Mouse (Mus musculus) yolk sac, embryonic 10.5 days (tissue): ENCODE data around the gene Osr1.
A peak's percentile ranks its signal among the peaks of the same experiment; 100 is the strongest.

ENCODE experiments used
- DNase-seq: peaks from one replicate; pipeline ENCODE4 v3.0.0-alpha.2; 2017; ENCODE audit warnings: low spot score

Gene Osr1

GRCm38 (mm10) chr12:9569971-9570370, at the start of gene Osr1:
Gene Osr1 (plus strand): TSS chr12:9570116.
- peak; percentile 40 for DNase-seq

- no peak for DNase-seq
These were observed 19.6 kb upstream of the Osr1 start for GRCm38 (mm10) chr12:9550328-9550727.

DNA sequence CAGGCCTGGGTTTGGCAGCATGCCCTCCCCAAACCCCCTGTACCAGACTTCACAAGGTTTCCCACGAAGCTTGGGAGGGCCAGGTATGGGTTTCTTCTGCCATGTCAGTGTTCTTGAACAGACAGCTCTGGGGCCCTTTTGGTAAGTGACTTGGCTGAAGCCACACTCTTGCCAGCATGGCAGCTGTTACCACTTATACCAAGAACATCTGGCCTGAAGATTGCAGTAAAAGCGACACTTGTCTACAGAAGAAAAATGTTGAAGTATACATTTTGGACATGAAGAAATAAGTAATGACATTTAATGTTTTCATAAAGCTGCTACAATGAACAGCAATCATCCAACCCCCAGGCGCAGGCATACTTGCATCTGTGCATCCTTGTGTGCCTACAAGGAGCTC, 5.0 kb upstream of the Osr1 start:
- no peak for DNase-seq

- no peak for DNase-seq
These were observed 630 bp downstream of the Osr1 start for GRCm38 (mm10) chr12:9570496-9570995.

- no peak for DNase-seq
These were observed 1.5 kb downstream of the Osr1 start for GRCm38 (mm10) chr12:9571276-9571940.

DNA sequence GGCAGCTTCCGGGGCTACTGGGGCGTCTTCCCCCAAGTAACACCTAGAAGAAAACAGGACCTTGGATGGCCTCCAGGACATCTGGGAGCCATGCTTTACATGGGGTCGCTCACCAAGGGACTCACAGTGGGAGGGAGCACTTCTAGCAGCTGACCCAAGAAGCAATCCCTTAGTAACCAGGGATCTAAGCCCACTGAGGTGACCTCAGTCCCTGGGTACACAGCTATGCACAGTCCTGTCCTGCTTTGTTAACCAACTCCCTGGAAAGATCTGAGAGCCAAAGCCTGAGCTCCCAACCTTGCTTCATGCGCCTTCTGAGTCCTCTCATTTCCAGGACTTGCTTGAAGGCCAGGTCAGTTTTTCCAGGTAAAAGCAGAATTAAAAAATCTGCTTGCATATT, 2.1 kb downstream of the Osr1 start:
- no peak for DNase-seq

GRCm38 (mm10) chr12:9573682-9574081, 3.8 kb downstream of the Osr1 start:
- no peak for DNase-seq

DNA sequence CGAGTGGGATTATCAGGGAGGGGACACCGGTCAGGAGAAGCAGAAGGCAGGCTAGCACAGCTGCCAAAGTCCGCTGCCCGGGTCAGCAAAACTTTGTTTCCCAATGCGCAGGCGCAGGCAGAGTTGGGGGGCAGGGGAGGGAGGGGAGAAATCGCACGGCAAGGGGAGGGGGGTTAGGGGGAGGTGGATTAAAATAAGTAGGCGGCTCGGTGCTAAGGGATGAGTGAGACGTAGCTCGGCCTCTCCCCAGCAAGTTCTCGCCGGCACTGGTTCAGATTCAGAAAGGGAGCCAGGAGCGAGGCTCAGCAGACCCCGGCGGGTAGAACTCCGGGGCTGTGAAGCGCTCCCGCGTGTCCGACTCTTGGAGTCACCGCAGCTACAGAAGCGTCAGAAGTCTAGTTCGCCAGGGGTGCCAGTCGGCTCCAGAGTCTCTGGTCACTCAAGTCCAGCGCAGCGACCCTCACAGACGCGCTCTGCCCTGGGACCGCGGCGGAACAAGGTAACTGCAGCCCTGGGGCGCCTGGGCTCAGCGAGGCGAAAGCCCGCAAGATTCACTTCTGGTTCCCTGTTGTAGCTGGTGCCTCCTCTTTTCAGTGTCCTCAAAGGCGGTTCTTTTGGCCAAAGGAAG, 4.4 kb downstream of the Osr1 start:
- peak; percentile 49 for DNase-seq

- no peak for DNase-seq
These were observed 5.5 kb downstream of the Osr1 start for GRCm38 (mm10) chr12:9575158-9576042.

DNA sequence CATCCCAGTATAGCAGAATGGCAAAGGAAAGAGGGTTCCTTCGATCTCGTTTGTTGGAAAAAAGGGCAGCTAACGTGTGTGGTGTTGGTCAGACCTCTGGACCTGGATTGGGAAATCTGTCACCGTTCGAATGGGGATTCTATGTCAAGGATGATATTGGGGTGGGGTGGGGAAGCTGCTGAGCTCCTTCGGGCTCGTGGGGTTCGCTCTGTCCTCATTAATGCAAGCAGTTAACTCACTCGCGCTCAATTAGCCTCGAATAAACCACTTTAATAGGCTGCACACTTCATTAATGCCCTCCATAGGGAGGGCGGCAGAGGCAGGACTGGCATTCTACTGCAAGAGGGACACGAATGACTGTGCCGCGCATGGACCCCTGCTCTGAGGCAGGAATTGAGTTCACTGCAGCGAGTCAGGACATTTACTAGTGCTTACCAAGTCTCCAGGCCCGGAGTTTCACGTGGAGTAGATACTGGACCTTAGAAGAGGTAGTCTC, 6.2 kb downstream of the Osr1 start:
- DNase-seq: no peak

GRCm38 (mm10) chr12:9577610-9578009, 7.7 kb downstream of the Osr1 start:
- DNase-seq: no peak

DNA sequence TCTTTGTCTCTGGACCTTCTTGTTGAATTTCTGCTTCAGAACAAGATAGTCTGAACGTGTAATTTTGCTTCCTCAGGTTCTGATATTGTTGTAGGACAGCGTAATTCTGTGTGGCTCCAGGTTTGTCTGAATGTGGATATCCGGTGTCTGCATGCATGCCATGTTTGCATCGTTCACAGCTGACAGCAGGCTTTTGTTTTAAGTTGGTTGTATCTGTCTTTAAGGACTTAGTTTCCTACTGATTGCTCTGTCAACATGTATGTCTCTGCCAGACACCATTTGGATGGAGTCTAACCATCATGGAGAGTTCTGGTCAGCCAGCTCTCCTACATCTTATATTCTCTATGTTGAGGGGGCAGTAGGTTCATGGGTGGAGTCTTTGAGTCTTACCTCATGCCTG, 8.7 kb downstream of the Osr1 start:
- no peak for DNase-seq

DNA sequence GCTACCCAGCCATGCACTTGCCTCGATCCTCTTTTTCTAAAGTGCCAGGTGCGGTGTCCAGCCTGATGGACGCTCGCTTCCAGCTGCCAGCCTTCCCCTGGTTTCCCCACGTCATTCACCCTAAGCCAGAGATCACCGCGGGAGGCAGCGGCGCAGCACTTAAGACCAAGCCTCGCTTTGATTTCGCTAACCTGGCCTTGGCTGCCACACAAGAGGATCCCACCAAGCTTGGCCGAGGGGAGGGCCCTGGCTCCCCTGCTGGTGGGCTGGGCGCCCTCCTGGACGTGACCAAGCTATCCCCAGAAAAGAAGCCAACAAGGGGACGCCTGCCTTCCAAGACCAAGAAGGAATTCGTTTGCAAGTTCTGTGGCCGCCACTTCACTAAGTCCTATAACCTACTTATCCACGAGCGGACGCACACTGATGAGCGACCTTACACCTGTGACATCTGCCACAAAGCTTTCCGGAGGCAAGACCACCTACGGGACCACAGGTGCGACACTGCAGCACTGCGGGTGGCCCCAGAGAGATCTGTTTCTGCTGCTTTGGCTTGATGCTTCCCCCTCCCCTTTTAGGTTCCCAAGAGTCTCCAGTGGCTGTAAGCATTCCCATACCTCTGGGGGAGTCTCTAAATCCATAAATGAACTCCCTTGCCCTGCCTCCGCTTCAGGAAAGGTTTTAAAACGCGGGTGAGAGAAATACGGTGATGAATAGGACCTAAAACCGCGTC, 9.6 kb downstream of the Osr1 start:
- no peak for DNase-seq

GRCm38 (mm10) chr12:9580041-9580905, 10.4 kb downstream of the Osr1 start:
- peak; percentile 29 for DNase-seq

DNA sequence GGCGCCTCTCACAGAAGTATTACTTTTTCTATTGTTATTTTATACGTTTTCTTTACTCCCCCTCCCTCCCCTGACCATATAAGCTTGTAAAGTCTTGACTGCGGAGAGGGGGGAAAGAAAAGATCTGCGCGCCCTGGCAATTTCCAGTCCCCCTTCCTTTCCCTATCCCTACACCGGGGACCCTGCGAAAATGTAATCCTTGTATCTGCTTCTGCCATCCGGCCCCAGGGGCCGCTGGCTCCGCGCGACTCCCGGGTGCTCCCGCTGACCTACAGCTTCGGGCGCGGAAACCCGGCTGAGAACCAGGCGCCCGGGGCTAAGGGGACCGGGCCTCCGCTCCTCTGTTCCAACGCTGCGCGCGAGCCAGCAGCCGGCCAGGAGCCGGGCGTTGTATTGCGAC, 11.1 kb downstream of the Osr1 start:
- DNase-seq: no peak

GRCm38 (mm10) chr12:9581506-9581905, 11.6 kb downstream of the Osr1 start:
- DNase-seq: no peak

GRCm38 (mm10) chr12:9582248-9582995, 12.5 kb downstream of the Osr1 start:
- DNase-seq: no peak

DNA sequence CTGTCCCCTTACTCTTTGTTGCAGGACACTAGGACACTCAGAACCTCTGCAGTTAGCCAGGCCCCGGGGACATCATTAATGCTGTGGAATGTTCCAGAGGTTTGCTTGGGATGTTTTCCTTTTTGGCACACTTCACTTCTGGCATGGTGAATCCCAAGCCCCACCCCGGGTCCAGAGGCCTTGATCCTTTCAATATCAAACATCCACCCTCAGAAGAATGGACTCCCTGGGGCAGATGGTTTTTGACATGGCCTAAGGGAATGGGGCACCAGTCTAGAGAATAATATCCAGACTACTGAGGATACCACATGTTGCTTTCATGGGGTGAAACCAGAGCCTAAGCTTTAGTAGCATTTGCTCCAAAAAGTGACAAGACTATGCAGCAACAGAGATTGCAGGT, 13.5 kb downstream of the Osr1 start:
- no peak for DNase-seq

GRCm38 (mm10) chr12:9584366-9585084, 14.6 kb downstream of the Osr1 start:
- DNase-seq: peak; percentile 77

DNA sequence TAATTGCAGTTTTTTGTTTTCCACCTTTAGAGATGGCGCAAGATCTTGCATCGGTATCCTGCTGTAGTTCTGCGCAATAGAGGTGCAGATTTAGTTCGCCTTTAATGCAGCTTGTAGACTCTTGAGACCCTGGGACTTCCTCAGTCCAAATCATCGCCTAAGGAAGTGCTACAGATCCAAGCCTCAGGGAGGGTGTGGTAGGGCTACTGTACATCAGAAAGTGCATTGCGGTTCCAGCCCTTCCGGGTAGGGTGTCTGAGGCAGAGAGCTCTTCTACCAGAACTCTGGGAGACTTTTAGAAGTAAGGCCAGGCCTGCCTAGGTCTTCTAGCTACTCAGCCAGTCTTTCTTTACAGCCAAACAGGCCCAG, 15.2 kb downstream of the Osr1 start:
- DNase-seq: no peak
